Mouse (Mus musculus) T-cell, adult 2 months (primary cell): ENCODE results near the gene Plpp7.
A peak's percentile ranks its signal among the peaks of the same experiment; 100 is the strongest.

Experiments
- DNase-seq: peaks from one replicate; pipeline ENCODE4 v3.0.0; 2022; ENCODE audit warnings: low spot score

The Plpp7 gene

GRCm38 (mm10) chr2:32102944-32103343 lies 7.6 kb downstream of the Plpp7 start:
- DNase-seq: no peak

DNA sequence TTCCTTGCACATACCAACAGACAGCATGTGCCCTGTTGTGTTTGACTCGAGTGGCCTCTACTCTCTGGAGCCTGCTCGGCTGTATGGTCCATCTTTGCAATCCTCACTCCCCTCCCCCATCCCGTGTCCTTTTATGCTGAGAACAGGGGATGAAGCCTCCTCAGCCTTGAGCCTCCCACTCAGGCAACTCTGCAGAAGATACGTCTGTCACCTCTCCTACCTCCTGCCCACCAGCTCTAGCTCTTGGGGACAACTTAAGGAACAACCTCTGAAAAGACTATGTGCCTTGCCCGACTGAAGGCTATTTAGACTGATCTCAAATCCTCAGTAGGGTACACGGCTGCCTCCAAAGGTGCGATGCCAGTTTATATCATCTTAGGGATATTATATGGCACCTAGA lies 8.2 kb downstream of the Plpp7 start:
- DNase-seq: no peak

DNA sequence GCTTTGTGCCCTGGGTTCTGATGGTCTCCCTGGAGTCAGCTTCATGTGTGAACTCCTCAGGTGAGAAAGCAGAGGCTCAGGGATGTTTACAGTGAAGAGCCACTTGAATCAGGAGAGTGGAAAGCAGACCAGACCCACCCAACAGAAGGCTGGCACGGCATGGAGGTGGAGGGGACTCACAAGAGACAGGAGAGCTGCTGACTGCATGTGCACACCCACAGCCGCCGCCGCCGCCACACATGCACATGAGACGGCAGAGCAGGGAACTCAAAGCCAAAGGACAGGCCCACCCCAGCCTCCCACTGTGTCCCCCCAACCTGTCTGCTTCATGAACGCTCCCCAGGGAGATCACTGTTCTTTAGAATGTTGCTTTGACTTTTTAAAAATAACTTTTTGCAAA lies 8.8 kb downstream of the Plpp7 start:
- no peak for DNase-seq

DNA sequence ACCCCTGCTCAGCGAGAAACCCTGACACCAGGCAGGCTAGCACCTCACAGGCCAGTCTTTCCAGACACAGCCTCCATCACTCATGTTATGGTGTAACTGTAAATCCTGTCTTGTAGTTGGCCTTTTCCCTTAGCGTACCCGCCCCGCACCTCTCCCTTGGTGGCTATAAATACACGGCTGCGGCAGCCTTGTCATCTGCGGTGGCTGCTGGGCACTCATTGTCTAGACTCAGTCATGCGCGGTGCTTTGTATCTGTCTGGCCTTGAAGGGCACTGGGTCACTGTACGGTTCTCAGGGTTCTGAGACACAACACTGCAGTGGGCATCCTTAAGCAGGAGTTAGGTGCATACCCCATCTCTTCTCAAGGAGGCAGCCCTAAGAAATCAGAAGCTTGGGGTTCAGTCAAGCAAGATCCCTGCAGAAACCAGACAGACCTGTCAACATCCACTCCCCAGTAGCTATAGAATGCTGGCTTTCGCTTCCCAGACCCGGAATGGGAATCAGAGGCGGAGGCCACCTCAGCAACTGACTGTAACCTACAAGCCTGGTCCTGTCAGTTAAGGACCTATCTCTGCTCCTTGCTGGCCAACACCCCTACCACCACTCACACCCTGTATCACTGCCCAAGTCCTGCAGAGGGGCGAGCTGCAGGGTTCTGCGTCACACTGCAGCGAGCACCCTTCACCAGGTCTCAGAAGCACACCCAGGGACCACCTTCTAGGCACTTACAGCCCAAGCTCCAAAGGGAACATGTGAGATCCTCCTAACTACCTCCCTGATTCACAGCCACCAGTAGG lies 10.0 kb downstream of the Plpp7 start:
- no peak for DNase-seq

- DNase-seq: no peak
Observed at GRCm38 (mm10) chr2:32105930-32106329, 10.6 kb downstream of the Plpp7 start.

DNA sequence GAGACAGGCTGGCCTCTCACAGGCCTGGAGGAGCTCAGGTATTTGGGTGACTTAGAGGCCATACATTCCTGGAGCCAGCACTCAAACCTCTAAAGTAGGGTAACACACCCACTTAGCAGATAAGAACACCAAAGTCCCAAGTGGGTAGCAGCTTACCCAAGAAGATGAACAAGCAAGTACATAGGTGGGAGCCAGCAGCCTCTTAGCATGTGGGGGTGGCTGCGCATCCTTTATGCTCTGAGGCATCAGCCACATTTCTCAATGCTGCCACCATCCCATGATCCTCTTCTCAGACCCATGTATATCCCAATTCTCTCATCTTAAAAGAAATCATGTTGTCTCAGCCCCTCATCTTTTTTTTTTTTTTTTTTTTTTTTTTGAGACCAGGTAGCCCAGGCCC lies 15.9 kb downstream of the Plpp7 start:
- no peak for DNase-seq

GRCm38 (mm10) chr2:32112548-32112947 lies 17.2 kb downstream of the Plpp7 start:
- no peak for DNase-seq

GRCm38 (mm10) chr2:32115851-32116268 lies 20.5 kb downstream of the Plpp7 start:
- DNase-seq: no peak

GRCm38 (mm10) chr2:32119802-32120750 lies 24.7 kb downstream of the Plpp7 start:
- no peak for DNase-seq

GRCm38 (mm10) chr2:32121150-32121549 lies 25.8 kb downstream of the Plpp7 start:
- DNase-seq: peak; percentile 60

GRCm38 (mm10) chr2:32121785-32122184 lies 26.5 kb downstream of the Plpp7 start:
- DNase-seq: no peak

- no peak for DNase-seq
Observed at GRCm38 (mm10) chr2:32127653-32128535, 32.6 kb downstream of the Plpp7 start.

DNA sequence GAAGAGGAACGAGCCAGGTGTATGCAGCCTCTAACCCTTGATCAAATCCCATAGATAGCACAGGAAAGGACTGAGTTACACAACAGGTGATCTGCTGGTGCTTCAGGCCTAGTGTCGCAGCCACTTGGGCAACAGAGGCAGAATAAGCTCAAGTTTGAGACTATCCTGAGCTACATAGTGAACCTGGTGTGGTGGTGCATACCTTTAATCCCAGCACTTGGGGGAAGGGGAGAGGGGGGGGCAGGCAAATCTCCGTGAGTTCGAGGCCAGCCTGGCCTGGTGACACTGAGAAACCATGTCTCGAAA lies 33.2 kb downstream of the Plpp7 start:
- no peak for DNase-seq

GRCm38 (mm10) chr2:32129383-32130074 lies 34.2 kb downstream of the Plpp7 start:
- DNase-seq: no peak

DNA sequence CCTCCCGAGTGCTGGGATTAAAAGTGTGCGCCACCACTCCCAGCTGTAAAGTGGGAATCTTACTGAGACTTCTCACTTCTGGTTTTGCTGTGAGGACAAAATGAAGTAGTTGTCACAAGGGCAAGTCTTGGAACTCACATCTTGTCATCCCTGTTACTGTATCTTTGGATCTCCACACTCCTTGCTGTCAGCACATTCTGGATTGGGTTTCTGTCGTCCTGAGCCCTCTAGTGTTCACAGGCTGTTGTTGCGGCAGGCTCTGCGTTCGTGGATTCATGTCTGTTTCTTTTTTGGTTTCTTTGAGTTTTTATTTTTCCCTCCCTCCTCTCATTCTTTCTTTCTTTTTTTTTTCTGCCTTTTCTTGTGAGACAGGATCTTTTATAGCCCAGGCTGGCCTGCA lies 35.1 kb downstream of the Plpp7 start:
- DNase-seq: peak; percentile 54

GRCm38 (mm10) chr2:32131205-32131834 lies 36.0 kb downstream of the Plpp7 start:
- DNase-seq: no peak

DNA sequence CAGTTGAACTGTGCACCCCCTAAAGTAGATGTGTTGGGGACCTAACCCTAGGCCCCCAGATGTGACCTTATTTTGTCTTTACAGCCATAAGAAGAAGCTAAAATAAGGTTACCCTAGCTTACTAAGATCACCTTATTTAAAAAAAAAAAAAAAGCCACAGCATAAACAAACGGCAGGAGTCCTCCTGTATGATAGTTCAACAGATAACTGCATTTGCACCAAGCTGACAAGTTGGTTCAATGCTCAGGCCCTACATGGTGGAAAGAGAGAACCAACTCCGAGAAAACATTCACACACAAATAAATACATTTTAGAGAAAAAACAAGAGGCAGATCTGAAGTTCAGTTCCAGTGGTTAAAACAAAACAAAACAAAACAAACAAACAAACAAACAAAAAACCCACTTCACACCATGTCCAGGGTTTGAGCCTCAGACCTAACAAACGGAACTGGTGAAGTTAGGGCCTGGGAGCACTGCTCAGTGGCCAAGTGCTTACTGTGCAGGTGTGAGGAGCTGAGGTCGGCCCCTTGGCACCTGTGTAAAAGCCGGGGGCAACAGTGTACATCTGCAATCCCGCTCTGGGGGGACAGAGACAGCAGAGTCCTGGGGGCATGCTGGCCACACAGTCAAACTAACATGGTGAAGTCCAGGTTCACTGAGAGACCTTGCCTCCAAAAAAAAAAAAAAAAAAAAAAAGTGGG lies 36.7 kb downstream of the Plpp7 start:
- DNase-seq: no peak

- DNase-seq: no peak
Observed at GRCm38 (mm10) chr2:32132567-32132992, 37.3 kb downstream of the Plpp7 start.

GRCm38 (mm10) chr2:32134039-32134438 lies 38.7 kb downstream of the Plpp7 start:
- peak; percentile 87 for DNase-seq

DNA sequence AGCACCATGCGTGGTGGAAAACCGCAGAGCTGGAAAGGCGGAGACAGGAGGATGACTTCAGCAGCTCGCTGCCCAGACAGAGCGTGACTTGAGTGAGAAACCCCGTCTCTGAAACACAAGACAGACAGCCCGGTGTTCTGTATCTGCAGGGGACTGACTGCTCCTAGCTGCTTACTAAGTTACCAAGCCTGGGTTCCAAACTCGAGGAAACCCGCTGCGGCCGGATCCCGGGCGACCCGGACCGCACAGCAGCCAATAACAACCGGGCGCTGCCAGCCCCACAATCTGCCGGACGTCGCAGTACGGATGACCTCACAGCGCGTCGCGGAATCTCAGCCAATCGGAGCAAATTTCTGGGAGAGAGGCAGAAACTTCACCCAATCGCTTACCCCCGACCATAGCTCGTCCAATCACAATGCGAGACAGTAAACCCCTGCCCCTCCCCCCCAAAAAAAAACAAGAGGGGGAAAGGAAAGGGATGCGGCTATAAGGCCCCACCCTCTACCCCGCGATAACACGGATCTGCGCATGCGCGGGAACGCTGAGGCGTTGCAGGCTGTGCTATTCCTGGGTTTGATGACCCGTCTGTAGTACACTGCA lies 42.4 kb downstream of the Plpp7 start:
- DNase-seq: peak; percentile 97
